Mouse (Mus musculus) G1E (cell line): ENCODE data around the gene Msh5. TPM values are rescaled to one million over a fixed set of nuclear protein-coding genes. Genes with fewer than 3 reads are reported as not detected.

ENCODE experiments used
- ATAC-seq: 2 replicates; pipeline ENCODE4 v1.8.0; 2016; ENCODE audit warnings: mild to moderate bottlenecking; ENCODE audit not compliant: insufficient number of reproducible peaks, poor library complexity, low FRiP score, severe bottlenecking; ENCODE audit errors: extremely low read depth
- DNase-seq: peaks from one replicate; pipeline ENCODE4 v3.0.0; 2012; ENCODE audit warnings: low spot score
- H3K27me3 ChIP-seq: 2 replicates; pipeline ENCODE4 v1.6.1; 2012; ENCODE audit warnings: mild to moderate bottlenecking, low read length, inconsistent platforms; ENCODE audit not compliant: insufficient read depth
- H3K36me3 ChIP-seq: replicated peaks from 2 replicates; pipeline ENCODE3; 2012; ENCODE audit warnings: mild to moderate bottlenecking, inconsistent platforms
- H3K4me1 ChIP-seq: 2 replicates; pipeline ENCODE4 v1.6.1; 2012; ENCODE audit warnings: low read depth, low read length, inconsistent platforms, mixed read lengths; ENCODE audit not compliant: insufficient read depth
- H3K4me3 ChIP-seq: 2 replicates; pipeline ENCODE4 v1.5.1; 2012; ENCODE audit warnings: low read depth, mild to moderate bottlenecking, inconsistent platforms, low read length, moderate library complexity, mixed read lengths
- H3K9me3 ChIP-seq: replicated peaks from 2 replicates; pipeline ENCODE4 v1.6.1; 2012; ENCODE audit warnings: inconsistent platforms
- CTCF ChIP-seq: IDR thresholded peaks from 2 replicates; pipeline ENCODE4 v1.5.1; 2012; ENCODE audit warnings: low read depth, low read length, inconsistent platforms, mixed read lengths
- GATA1 ChIP-seq: IDR thresholded peaks from 2 replicates; pipeline ENCODE4 v1.6.1; 2012; ENCODE audit warnings: borderline replicate concordance, low read length, inconsistent platforms, mixed read lengths
- GATA2 ChIP-seq: IDR thresholded peaks from 2 replicates; pipeline ENCODE4 v1.6.1; 2012; ENCODE audit warnings: low read depth, low read length, inconsistent platforms, borderline replicate concordance
- POLR2AphosphoS5 ChIP-seq: IDR thresholded peaks from 2 replicates; pipeline ENCODE4 v1.6.1; 2012; ENCODE audit warnings: low read depth, low read length, inconsistent platforms; ENCODE audit not compliant: insufficient replicate concordance
- TAL1 ChIP-seq: conservative IDR thresholded peaks from 2 replicates; pipeline ENCODE4 v1.6.1; 2012; ENCODE audit warnings: low read depth, low read length, inconsistent platforms, mixed read lengths
- polyA plus RNA-seq: library from polyadenylated mRNA; stranded (reverse); fragments of >175 nt; gene quantifications from 2 replicates; pipeline ENCODE4 v1.2.3, GENCODE M21; 2012
- total RNA-seq, 2 experiments: library from RNA; stranded (forward) in 1 of 2; stranded (reverse) in 1 of 2; fragments of 200-1000 nt in 1 of 2; fragments of >200 nt in 1 of 2; fragmentation: Nextera tagmentation in 1 of 2; gene quantifications; 2 replicates each; pipeline ENCODE4 v1.2.3; 2014 to 2017

Gene Msh5
- total and polyA plus RNA-seq, 3 experiments, result 11.5 to 41.7 (median 11.8) TPM

DNA sequence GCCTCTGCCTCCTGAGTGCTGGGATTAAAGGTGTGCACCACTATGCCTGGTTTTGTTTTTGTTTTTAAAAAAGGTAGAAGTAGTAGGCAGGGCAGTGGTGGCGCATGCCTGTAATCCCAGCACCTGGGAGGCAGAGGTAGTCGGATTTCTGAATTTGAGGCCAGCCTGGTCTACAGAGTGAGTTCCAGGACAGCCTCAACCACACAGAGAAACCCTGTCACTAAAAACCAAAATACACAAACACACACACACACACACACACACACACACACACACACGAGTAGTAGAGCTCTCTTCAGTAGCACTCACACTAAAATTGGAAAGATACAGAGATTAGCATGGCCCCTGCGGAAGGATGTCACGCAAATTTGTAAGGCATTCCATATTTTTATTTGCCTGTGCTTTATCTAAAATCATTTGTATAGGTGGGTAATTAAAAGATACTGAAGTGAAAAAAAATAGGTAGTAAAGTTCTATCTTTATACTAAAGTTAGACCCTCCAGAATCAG lies 2.4 kb upstream of the Msh5 start:
- Histone ChIP-seq H3K27me3 (no peaks in the 10 kb centered on the region), H3K4me1 (peaks cover 77% of the 10 kb centered on the region), H3K9me3 (no peaks in the 10 kb centered on the region), H3K36me3 (peaks cover 31% of the 10 kb centered on the region), H3K4me3 (peak overlapping the region; percentile 81; the same call in 1 of the 2 replicates)
- TF ChIP-seq TAL1 (no peak), POLR2AphosphoS5 (no peak)
- ATAC-seq (no peak), DNase-seq (no peak)

DNA sequence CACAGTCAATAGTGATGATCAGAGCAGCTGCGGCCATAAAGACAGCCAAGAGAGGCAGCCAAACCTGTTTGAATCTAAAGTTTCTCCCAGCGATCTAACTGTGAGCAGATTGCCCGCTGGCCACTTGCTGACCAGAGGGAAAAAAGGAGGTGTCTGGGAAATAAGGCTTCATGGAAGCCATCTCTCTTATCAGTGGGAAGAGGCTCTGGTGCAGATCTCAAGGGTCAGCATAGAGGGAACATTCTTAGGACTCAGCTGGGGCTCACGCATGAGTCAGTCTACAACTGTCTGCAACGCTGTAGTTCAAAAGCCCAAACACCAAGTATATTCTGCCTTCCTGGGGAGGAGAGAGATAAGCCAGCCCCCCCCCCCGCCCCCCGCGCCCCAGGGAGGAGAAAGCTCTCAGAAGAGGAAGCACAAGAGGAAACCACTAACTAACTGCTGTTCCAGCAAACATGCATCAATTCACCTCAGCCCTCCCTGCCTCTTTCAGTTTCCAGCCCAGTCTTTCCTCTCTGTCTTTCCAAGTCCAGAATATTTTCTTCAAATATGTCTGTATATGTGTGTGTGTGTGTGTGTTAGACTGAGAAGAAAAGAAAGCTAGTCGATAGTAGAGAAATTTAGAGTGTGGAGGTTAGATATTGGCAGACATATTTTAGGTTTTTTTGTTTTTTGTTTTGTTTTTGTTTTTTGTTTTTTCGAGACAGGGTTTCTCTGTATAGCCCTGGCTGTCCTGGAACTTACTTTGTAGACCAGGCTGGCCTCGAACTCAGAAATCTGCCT lies 1.8 kb upstream of the Msh5 start:
- Histone ChIP-seq H3K36me3 (peaks cover 31% of the 10 kb centered on the region), H3K4me1 (peaks cover 79% of the 10 kb centered on the region), H3K9me3 (no peaks in the 10 kb centered on the region), H3K4me3 (peak overlapping the region; percentile 57; the same call in 1 of the 2 replicates), H3K27me3 (no peaks in the 10 kb centered on the region)
- TF ChIP-seq GATA1 (no peak), CTCF (no peak), TAL1 (no peak), GATA2 (no peak), POLR2AphosphoS5 (no peak)
- peak; percentile 71 for DNase-seq
- ATAC-seq, result 0 out of 2 replicates have a peak, but pooled peaks have one; percentile 2

DNA sequence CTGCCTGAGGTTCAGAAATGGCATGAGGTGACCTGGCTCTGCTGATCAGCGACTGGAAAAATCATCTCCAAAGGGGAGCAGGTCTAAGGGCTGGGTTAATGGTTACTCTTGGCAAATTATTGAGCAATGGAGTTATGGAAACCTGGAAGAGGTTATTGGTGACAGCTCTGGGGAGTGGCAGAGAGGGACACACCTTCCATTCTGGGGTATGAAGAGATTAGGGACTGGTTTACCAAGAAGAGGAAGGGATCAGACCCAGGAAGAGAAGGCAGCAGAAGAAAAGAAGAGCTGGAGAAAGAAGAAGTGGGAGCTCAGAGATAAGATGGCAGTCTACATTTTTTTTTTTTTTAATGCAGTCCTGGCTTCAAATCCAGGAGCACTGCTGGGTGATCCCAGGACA lies 1.1 kb upstream of the Msh5 start:
- peaks cover 24% of the 10 kb centered on the region for H3K36me3 ChIP-seq
- ATAC-seq (no peak), DNase-seq (no peak)
- H3K9me3 ChIP-seq, result no peaks in the 10 kb centered on the region
- TF ChIP-seq CTCF (no peak), TAL1 (no peak), POLR2AphosphoS5 (no peak), GATA2 (no peak), GATA1 (no peak)
- peak overlapping the region; percentile 57; the same call in 1 of the 2 replicates for H3K4me3 ChIP-seq
- H3K4me1 ChIP-seq, result peaks cover 78% of the 10 kb centered on the region
- H3K27me3 ChIP-seq, result no peaks in the 10 kb centered on the region

DNA sequence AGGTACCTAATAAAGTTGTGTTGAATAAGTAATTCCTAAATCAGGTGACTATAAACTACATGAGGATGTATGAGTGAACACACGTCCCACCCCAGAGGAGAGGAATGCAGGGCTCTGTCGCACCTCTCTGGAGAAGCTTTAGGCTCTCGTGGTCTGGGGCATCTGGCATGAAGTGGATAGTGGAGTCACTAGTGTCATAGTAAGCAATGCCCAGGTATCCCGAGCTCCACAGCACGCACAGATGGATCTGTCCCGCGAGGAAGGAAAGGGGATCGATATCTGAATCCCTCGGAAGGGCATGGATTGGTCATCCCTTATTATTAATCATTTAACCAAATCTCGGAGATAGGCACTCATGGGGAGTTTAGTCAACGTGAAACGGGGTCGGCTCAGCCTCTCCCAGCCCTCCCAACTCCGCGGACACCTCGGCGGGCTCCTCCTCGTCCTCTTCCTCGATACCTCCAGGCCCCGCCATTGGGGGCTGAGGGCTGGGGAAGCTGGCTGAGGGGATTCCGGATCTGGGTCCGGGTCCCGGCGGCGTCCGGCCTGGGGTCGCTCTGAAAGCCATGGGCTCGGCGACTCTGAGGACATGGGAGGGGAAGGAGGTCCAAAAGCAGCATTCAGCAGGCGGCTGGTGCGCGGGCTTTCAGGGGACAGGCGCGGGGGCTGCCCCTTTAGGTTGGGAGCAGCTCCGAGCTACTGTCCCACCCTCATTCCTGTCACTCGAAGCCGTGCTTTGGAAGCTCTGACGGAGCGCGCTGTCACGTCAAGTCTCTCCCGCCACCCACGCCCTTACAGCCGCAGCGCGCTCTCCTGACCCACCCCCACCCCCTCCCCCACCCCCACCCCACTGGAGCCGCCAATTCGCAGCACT lies 501 bp downstream of the Msh5 start:
- H3K4me3 ChIP-seq, result peak overlapping the region; percentile 75
- no peak for TF ChIP-seq CTCF
- TF ChIP-seq GATA2, result no peak
- no peak for TF ChIP-seq TAL1
- no peak for TF ChIP-seq POLR2AphosphoS5
- TF ChIP-seq GATA1, result no peak
- DNase-seq, result no peak
- H3K4me1 ChIP-seq, result peaks cover 81% of the 10 kb centered on the region
- ATAC-seq, result no peak
- no peaks in the 10 kb centered on the region for H3K9me3 ChIP-seq
- H3K27me3 ChIP-seq, result no peaks in the 10 kb centered on the region
- H3K36me3 ChIP-seq, result peaks cover 11% of the 10 kb centered on the region

DNA sequence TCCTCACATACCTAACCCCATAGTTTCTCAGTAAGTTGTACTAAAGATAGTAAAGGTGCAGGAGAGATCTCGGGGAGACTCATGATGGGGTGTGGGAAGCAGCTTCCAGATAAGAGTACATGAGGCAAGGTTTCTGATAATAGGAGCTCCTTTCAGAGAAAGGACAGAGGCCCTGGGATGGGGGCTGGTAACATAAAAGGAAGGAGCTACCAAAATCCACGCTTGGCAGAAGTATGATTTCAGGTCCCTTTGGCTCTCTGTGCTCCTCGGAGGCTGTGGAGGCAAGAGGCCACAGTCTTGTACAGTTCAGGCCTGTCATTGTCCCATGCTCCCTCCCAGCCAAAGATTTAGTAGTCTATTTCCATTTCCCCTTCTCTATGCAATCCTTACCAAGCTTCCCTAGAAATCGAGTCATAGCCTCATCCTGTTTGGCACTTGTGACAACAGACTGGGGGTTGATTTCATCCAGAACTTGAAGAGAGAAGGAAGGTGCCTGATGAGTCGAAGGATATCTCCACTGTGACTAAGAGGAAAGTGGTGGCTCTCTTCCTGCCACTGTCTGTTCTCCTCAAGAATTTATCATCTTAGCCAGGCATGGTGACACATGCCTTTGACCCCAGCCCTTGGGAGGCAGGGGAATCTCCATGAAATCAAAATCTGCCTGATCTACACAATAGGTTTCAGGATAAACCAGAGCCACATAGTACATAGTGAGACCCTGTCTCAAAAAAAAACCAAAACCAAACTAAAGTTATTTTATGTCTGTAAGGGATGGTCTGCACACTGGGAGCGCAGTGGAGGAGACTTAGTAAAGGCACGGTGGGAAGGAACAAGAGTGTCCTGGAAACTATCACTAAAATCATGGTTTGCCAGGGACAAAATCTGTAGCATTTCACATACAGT lies 1.4 kb downstream of the Msh5 start:
- Histone ChIP-seq H3K9me3 (no peaks in the 10 kb centered on the region), H3K4me3 (peak overlapping the region; percentile 75), H3K36me3 (peaks cover 11% of the 10 kb centered on the region), H3K27me3 (no peaks in the 10 kb centered on the region), H3K4me1 (peaks cover 81% of the 10 kb centered on the region)
- ATAC-seq, result peak; percentile 4; the same call in 1 of the 2 replicates
- DNase-seq, result no peak
- TF ChIP-seq TAL1 (0 out of 2 replicates have a peak, but pooled peaks have one; percentile 23), GATA2 (no peak)
